Mouse (Mus musculus): ENCODE measurements around the gene Kif19a.

Gene Kif19a

DNA sequence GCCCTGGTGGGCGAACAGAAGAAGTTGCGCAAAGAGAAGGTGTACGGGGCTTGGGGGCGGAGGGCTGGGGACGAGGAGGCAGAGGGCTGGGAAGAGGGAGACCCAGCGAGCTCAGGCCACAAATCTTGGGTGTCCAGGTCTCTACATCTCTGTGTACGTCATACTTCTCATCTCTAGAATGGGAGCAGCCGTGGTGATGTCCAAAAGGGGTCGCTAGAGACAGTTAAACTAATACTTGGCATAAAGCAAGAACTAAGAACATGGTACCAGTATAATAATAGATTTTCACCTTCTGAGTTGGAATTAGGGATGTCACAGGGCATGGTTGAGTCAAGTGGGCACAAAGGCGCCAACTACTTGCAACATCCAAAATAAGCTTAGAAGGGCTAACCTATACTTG lies 20.7 kb downstream of the Kif19a start:
- DNase-seq: no peak

DNA sequence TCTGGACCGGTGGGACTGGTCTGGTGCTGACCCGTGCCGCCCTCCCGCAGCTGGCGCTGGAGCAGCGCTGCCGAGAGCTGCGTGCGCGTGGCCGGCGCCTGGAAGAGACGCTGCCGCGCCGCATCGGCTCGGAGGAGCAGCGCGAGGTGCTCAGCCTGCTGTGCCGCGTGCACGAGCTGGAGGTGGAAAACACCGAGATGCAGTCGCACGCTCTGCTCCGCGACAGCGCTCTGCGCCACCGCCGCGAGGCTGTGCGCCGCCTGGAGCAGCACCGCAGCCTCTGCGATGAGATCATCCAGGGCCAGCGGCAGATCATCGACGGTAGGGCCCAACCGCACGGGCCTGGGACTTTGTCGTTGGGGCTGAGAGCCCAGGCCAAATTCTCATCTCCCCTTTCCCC lies 21.1 kb downstream of the Kif19a start:
- DNase-seq: no peak

DNA sequence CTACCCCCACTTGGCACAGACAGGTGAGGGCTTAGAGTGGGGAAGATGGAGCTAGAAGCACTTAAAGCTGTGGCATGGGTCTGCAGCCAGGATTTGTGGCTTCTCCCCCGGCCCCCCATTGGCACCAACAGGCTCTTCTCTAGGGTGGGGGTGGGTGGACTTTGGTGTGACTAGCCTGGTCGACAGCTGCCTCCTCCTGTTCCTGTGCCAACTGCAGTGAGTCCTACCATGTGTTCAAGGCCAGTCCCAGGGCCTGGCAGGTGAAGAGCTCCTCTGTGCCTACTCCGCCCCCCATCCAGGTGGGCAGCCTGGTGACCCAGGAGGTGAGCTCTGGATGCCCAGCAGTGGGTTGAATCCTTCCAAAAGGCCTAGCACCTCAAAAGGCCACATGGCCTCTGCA lies 22.4 kb downstream of the Kif19a start:
- no peak for DNase-seq

DNA sequence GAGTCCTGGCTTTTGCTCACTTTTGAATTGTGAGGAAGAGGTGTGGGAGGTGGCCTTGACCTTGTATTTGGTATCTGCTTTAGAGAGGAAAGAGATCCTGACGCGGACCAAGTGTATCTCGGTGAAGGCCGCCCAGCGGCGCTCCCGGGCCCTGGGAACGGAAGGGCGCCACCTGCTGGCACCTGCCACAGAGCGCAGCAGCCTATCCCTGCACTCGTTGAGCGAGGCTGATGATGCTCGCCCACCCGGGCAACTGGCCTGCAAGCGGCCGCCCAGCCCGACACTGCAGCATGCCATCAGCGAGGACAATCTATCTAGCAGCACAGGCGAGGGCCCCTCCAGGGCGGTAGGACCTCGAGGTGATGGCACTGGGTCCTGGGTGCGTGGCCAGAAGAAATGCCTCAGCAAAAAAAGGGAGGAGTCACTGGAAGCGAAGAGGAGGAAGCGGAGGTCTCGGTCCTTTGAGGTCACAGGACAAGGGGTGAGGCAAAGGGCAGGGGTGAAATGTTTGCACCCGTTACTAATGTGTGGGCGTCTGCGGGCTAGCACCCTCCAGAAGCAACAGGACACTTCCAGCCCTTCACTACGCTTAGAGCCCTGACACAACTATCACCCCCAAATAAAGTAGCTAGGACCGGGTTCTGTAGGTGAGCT lies 24.0 kb downstream of the Kif19a start:
- peak; percentile 34 to 67 for DNase-seq

DNA sequence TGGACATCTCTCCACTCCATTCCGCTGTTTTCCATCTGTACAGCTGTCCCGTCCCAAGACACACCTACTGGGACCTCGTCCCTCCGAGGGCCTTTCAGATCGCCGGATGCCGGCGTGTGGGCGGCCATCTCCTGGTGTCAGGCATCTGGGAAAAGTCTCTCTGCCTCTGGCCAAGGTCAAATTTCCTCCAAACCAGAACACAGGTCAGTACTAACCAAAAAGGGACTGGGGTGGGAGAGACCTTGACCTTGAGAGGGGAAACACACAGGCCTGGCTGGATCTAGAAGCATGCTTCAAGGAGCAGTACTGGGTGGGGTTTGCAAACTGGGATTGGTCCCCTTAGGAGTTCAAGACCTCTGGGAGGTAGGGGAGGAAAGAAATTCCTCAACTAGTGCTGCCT lies 24.5 kb downstream of the Kif19a start:
- no peak for DNase-seq

DNA sequence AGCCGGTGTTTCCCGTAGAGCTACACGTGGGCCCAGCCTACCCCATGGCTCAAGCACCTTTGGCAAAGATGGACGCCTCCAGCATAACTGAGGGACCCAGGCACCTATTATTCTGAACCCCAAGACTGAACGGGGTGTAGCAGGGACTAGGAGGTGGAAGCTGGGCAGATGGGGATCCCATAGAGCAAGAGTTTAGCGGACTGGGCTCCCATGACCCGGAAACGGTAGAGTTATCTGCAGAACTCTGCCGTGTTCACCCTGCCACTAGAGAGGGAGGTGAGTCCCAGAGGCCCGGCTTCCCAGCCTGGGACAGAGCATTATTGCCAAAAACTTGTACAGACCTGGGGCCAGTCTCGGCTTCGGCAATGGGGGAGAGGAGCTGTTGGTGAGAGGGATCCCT lies 25.0 kb downstream of the Kif19a start:
- DNase-seq: no peak

DNA sequence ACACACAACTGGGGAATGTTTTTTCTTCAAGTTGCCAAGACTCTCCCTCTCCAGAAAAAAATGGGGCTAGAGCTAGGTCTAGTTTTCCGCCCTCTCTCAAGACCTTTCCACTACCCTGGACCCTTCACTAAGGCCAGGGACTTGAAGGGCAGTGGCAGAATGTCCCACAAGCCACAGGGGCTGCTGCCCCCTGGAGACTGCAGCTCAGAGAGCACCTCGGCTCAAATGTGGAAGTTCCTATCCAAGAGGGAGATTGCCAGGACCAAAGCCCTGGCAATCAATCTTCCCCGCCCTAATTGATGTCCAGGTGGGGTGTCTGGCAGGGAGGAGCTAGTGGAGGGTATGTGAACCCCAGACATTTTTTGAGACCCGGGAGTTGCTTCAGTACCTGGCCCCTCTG lies 25.7 kb downstream of the Kif19a start:
- DNase-seq: no peak

DNA sequence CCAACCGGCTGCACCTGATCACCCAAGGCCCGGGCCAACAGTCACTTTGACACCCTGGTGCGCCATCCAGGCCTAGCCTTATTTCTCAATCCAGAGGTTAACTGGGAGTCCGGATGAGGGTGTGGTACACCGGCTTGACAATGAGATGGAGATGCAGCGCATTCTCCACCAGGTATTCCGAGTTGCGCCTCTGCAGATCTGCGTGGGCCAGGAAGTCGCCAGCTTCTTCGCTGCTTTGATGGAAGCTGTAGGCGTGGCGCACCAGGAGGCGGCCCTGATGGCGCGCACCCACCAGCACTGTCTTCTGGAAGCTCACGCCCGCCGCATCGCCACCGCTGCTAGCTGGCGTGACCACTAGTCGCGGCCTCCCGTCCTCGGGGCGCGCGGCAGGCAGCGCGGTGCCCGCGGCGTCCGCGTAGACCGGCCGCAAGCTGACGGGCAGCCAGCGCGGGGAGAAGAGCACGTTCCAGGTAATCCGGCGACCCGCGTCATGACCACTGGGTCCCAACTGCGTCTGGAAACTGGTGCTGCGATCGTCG lies 26.2 kb downstream of the Kif19a start:
- no peak for DNase-seq

DNA sequence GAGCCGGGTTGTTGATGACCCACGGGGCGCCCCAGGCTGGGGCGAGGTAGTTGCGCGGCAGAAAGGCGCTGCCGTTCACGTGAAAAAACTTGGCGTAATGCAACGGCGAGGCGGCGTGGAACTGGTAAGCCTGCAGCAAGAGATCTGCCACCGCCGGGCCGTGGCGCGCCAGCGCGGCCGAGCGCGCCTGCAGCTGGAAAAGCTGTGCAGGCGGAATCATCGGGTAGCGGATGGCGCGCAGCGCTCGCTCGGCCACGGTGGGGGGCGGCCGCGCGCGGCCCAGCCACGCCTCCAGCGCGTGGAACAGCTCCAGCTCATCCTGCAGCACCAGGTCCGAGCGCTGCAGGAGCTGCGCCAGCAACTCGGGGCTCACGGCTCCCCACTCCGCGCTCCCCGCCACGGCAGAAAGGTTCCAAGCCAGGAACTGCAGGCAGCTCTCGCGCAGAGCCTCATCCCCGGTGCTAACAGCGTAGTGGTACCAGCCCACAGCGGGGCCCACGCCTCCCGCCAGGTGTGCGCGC lies 26.8 kb downstream of the Kif19a start:
- DNase-seq: no peak

DNA sequence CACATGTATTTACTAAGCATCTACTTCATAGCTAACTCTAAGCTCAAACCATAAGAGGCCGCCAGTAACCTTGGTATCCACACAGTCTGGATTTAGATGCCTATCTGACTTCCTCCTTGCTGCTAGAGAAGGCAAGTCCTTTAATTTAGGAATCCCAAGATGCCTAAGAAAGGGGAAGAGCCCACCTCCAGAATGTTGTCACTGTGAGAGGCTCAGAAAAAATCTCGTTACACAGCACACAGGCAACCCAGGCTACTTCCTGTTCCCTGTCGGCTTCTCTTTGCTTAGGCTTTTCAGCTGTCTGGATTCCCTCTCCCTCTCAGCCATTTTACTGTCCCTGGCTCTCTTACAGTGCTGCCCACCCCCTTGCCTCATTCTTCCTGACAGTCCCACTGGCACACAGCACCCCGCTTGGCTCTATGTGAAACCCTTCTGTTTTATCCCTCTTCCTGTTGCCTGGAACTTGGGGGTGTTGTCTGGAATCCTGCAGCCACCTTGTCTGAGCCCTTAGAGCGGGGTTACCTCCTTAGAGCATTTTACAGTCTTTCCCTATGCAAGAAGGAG lies 27.8 kb downstream of the Kif19a start:
- no peak for DNase-seq

DNA sequence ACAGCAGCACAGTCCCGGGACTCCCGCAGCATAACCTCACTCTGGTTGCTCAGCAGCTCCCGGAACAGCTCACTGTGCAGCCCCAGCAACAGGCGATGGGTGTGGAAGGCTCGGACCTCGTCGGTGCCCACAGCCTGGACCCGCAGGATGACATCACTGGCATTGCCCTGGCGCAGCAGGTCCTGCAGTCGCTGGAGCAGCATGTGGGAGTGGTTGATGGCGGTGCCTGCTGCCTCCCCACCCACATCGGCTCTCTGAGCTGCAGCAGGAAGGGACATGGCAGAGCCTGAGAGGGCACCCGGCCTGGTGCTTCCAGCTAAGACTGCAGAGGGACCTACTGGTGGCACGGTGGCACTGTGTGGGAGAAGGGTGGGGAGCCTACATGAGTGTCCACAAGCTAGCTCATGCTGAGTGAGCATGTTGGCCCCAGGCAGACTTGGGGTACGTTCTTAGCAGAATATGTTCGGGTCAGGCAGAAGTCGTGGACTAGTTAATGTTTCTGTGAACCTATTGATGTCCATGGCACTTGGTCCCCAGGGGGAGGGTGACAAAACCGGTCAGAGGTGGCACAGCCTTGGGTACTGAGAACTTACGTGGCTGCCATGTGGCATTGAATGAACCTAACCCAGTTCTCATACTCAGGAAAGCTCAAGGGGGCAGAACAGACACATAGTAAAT lies 28.8 kb downstream of the Kif19a start:
- DNase-seq: no peak

DNA sequence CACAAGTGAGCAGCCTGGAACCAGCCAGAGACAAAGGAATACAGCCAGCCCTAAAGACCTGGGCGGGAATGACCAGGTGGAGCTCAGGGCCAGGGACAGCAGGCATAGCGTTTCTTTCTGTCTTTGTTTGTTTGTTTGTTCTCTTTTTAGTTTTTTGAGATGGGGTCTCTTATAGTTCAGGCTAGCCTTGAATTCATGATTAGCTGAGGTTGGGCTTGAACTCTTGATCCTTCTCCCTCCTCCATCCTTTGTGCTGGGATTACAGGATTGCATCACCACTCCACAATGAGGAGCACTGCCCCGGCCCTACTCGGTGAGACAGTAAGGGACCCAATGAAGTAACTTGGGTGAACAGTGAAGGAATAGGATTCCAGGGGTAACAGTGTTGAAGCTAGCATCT lies 29.5 kb downstream of the Kif19a start:
- no peak for DNase-seq

DNA sequence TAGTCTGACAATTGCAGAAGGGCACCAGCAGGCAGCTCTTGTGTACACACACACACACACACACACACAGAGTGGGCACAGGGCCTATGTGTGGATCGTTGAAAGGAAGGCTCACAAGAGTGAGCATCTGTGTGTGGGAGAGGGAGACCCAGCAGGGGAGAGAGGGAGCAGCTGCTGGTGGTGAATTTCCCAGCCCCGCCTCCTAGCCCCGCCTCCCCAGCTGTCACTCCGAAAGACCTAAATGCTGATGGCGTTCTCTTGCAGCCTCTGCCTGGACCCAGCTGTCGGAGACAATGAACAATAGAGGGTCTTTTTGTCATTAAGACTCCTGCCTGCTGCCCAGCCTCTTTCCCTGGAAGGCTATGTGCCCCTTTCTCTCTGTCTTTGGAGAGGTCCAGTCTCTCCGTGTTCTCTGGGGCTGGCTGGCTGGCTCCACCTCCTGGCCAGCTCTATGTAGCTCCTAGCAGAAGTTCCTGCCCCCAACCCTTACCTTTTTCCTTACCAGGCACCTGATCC lies 30.1 kb downstream of the Kif19a start:
- DNase-seq: no peak

DNA sequence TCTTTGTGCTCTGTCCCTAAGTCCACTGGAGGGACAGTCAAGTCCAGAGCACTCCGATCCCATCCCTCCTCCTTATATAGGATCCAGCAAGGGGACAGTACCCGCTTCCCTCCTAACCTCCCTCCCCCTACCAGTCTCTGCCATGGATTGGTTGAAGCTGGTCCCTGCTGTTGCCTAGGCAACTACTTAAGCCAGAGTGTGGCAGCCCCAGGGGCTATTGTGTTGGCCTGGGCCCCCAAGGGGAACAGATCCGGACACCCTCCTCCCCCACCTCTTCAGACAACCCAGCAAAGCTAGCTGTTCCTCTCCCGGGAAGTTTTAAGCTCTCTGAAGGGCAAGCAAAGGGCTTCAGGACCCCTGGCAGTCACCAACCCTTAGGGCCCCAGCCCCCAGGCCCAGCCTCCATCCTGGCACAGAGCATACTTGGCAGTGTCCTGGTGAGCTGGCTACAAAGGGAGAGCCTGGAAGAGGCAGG lies 30.7 kb downstream of the Kif19a start, which contains the start of gene Btbd17:
Btbd17 (minus strand) TSS at position 98 of the 475 bp plus-strand sequence.
- DNase-seq: no peak

DNA sequence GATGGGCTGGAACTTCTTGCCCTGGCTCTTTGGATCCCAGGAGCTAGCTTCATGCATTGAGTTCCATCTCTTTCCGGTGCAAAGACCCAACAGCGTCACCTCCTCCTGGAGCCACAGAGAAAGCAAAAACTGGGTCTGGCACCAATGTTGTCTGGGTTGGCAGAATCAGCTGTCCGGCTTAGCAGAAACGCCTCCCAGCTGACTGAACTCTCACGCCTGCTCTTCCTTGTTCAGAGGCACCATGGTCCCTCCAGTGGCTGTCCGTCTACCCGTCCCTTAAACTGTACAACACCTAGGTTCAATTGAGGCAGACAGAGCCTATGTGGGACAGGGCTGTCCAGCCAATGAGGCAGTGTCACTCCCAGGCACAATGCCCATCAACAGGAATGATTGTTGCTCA lies 32.0 kb downstream of the Kif19a start:
- DNase-seq: no peak

DNA sequence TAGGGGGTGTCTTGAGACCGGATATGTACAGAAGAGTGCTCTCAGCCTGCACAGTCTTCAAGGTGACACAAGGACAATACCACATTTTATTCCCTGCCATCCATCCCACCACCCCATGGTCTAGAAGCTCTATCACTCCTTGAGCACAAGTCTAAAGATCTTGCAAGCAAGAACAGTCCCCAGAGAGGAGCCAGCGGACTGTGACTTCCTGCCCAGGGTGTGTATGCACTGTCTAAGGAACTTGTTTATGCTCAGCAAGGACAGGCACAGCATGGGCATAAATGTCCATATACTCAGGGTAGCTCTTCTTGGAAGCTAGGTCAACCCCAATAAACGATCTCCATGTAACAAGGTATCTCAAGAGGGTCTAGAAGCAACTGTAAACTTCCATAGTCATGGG lies 32.8 kb downstream of the Kif19a start:
- DNase-seq: no peak

DNA sequence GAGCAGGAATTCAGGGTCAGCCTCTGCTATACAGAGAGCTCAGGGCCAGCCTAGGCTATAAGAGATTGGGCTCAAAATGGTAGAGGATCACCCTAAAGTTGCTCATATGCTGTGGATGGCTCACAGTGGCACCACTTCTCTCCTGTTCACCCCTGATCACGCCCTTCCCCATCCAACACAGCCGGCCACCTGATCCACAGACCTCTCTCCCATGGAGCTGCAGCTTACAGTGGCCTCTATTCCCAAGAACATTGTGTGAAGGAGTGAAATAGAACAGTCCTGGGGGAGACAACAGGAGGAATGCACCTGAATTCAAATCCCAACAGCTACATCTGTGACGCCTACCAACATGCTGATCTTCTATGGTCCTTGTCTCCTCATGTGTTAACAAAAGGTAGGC lies 33.4 kb downstream of the Kif19a start, which contains the start of gene Gpr142:
Gpr142 (plus strand) TSS at position 301 of the 400 bp plus-strand sequence.
- DNase-seq: no peak

DNA sequence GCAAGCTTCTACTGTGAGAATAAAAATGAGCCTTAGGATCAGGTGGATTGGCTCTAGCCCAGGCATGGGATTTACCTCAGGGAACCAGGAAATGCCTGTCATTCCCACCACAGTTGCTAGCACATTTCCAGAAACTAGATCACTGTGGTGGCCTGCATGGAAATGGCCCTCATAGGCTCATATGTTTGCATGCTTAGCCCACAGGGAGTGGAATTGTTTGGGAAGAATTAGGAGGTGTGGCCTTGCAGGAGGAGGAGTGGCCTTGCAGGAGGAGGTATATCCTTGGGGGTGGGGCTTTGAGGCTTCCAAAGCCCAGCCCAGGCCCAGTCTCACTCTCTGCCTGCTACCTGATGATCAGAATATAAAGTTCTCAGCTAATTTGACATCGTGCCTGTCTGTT lies 36.7 kb downstream of the Kif19a start:
- no peak for DNase-seq

DNA sequence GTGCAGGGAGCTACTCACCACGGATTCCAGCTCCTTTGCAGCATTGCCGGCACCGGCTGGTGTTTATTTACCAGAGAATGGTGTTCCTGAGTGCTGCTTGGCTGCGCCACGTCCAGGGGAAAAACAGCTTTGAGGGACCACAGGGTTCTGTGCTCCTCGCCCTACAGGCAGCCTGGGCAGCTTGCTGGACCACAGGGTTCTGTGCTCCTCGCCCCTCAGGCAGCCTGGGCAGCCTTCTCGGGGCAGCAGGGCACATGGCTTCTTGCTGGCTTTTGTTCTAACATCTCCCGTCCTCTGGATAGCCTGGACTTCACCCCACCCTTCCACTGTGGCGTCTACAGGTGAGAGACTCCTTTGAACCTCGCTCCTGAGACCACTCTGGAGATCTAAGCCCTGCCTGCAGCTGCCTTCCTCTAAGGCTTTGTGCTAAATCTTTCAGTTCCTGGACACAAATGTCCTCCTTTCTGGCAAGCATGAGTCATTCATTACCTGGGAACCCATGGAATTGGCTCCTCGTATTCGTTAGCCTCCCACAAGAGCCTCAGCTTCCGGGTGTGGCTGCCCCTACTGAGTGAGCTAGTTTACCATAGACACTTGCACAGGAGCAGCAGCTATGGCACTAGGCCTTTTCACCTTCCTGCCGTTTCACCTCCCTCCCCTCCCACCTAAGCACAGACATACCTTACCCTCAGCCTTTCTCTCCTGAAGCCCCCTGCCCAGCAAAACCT lies 37.5 kb downstream of the Kif19a start:
- DNase-seq: no peak

DNA sequence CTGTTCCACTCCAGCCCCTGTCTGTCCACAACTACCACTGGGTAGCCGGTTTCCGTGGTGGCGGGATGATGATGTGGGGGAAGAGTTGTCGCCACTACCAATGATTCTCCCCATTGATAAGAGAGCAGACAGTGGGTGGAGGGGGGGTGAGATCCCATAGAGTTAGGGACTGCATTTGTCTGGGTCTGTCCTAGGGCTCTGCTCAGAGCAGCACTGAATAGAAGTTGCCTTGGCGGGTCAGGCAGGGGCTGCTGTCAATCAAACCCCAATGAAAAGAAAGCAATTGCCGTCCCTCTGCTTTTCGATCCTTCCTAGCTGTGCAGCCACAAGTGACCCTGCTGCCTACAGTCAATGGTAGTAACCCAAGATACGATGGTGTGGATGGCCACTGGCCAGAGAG lies 38.8 kb downstream of the Kif19a start:
- DNase-seq: no peak

DNA sequence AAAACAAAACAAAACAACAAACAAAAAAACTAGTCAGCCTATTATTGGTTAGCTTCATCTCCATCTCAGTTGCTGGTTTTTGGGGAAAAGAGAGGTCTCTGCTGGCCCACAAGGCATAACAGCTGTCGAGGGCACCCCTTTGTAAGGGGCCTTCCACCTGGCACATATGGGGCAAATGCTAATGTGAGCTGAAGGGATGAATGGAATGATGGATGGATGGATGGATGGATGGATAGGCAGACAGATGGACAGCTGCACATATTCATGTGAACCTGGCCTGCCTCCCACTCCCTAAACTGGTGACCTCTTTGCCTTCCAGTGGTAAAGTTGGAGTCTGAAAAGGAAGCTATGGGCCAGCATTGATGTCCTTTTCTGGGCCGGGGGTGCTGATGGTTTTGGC lies 41.8 kb downstream of the Kif19a start:
- DNase-seq: no peak

DNA sequence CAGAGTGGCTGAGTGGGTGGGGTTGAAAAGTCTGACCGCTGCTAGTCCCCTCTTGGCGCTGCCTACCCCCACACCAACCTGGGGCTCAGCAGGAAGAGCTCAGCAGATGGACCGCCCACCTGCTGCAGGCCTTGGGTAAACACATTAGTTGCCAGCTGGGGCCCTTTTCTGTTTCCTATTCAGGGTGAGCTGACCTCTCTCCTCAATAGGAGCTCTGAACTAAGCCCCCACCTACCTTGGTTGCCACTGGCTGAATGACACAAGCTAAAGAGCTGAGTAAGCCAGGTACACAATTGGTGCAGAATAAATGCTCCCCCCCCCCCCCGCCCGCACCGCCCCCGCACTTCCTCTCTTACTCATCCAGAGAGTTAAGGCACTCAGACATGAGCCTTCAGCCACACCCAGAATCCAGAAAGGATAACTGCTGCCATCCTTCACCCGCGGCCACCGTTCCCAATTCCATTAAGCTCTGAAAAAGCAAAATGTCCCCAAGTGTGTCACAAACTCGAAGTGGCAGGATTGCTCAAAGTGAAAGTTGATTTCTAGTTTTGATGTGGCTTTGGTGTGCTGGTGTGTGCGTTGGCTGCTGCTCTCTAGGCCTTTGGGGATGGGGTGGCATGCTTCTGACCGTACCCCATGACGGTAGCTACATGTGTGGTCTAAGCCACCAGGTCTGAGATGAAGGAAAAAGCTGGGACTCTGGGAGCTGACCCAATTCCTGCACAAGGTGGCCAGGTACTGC lies 42.7 kb downstream of the Kif19a start:
- no peak for DNase-seq

All from kidney, adult 8-10 months (tissue).